Mouse (Mus musculus) olfactory bulb, adult 2 months (tissue): ENCODE measurements around the gene Ntrk3.

Experiments
- CTCF ChIP-seq: fragments of 200-500 bp; IDR thresholded peaks from 2 replicates; pipeline ENCODE4 v1.5.1; 2012; ENCODE audit warnings: low read depth, mild to moderate bottlenecking, low read length, moderate library complexity; ENCODE audit not compliant: insufficient read depth
- POLR2A ChIP-seq: fragments of 200-500 bp; IDR thresholded peaks from 2 replicates; pipeline ENCODE4 v1.6.1; 2012; ENCODE audit warnings: mild to moderate bottlenecking, low read depth, low read length, moderate library complexity; ENCODE audit not compliant: insufficient read depth

GRCm38 (mm10) chr7:78157946-78158345 lies 579.9 kb downstream of the Ntrk3 start:
- no peak for TF ChIP-seq CTCF
- TF ChIP-seq POLR2A: no peak
